Mouse (Mus musculus) MEL-GATA-1-ER (cell line): ENCODE measurements around the gene Ccdc74a.
A peak's percentile ranks its signal among the peaks of the same experiment; 100 is the strongest.
"Not testable (repeated sequence)": the region's sequence is repeated elsewhere in the genome, so short reads cannot be mapped to it uniquely, and the experiment has no call there.

Source experiments
- DNase-seq: peaks from one replicate; pipeline ENCODE4 v3.0.0-alpha.2; 2012; ENCODE audit warnings: low read depth; ENCODE audit errors: extremely low read depth

Ccdc74a gene

GRCm38 (mm10) chr16:17646310-17647114, at the start of gene Ccdc74a:
Gene Ccdc74a, plus strand, starts transcription at chr16:17646470.
- peak; percentile 39 for DNase-seq

- DNase-seq: peak; percentile 49
These were observed 45.2 kb upstream of the Ccdc74a start for GRCm38 (mm10) chr16:17600944-17601562.

- no peak for DNase-seq
These were observed 41.3 kb upstream of the Ccdc74a start for GRCm38 (mm10) chr16:17604941-17605340.

- no peak for DNase-seq
These were observed 40.6 kb upstream of the Ccdc74a start for GRCm38 (mm10) chr16:17605684-17606083.

GRCm38 (mm10) chr16:17611383-17611782, 34.9 kb upstream of the Ccdc74a start:
- no peak for DNase-seq

- not testable (repeated sequence) for DNase-seq
These were observed 31.5 kb upstream of the Ccdc74a start for GRCm38 (mm10) chr16:17614740-17615139.

GRCm38 (mm10) chr16:17616212-17616611, 30.1 kb upstream of the Ccdc74a start:
- DNase-seq: no peak

- peak; percentile 68 for DNase-seq
These were observed 28.2 kb upstream of the Ccdc74a start for GRCm38 (mm10) chr16:17617922-17618565.

- peak; percentile 72 for DNase-seq
These were observed 26.8 kb upstream of the Ccdc74a start, which contains the start of gene Smpd4 for GRCm38 (mm10) chr16:17619198-17620105. Gene Smpd4, plus strand, starts transcription at chr16:17619354.

- no peak for DNase-seq
These were observed 24.3 kb upstream of the Ccdc74a start for GRCm38 (mm10) chr16:17621936-17622335.

GRCm38 (mm10) chr16:17625488-17626268, 20.6 kb upstream of the Ccdc74a start:
- no peak for DNase-seq

- no peak for DNase-seq
These were observed 20.1 kb upstream of the Ccdc74a start for GRCm38 (mm10) chr16:17626269-17626555.

- DNase-seq: no peak
These were observed 13.7 kb upstream of the Ccdc74a start for GRCm38 (mm10) chr16:17632580-17632979.

- DNase-seq: peak; percentile 36
These were observed 12.6 kb upstream of the Ccdc74a start for GRCm38 (mm10) chr16:17633481-17634181.

- no peak for DNase-seq
These were observed 9.4 kb upstream of the Ccdc74a start for GRCm38 (mm10) chr16:17636904-17637303.

GRCm38 (mm10) chr16:17637610-17638009, 8.7 kb upstream of the Ccdc74a start:
- no peak for DNase-seq

- DNase-seq: peak; percentile 71
These were observed 8.1 kb upstream of the Ccdc74a start for GRCm38 (mm10) chr16:17638036-17638628.

- no peak for DNase-seq
These were observed 7.2 kb upstream of the Ccdc74a start for GRCm38 (mm10) chr16:17639081-17639480.

GRCm38 (mm10) chr16:17639951-17640350, 6.3 kb upstream of the Ccdc74a start:
- DNase-seq: no peak

- DNase-seq: no peak
These were observed 5.6 kb upstream of the Ccdc74a start for GRCm38 (mm10) chr16:17640706-17641105.
